Mouse (Mus musculus): ENCODE measurements at regions not wholly inside any gene's neighbourhood (a gene's known extent, or its start where the extent isn't known, plus 50 kb on each side); places are given as distances from the start of the nearest gene placed in this dataset.

GRCm38 (mm10) chr15:39998063-39998462 lies 136.1 kb upstream of the 9330182O14Rik start:
- DNase-seq (ENCODE audit: low spot score): no peak
- 81% methylated on average over 5 of the region's 5 CpGs for WGBS

GRCm38 (mm10) chr15:40000022-40000421 lies 134.1 kb upstream of the 9330182O14Rik start:
- no peak overlapping the region for H3K27ac ChIP-seq
- no peak overlapping the region for H3K4me3 ChIP-seq
- 81% methylated on average over 5 of the region's 5 CpGs for WGBS
- H3K36me3 ChIP-seq: no peaks in the 10 kb centered on the region
- H3K9me3 ChIP-seq: no peaks in the 10 kb centered on the region
- 0 out of 2 replicates have a peak, but pooled peaks cover 3% of the 10 kb centered on the region for H3K4me1 ChIP-seq
- H3K27me3 ChIP-seq (ENCODE audit: insufficient read depth, poor library complexity, severe bottlenecking): no peaks in the 10 kb centered on the region
- no peak for DNase-seq (ENCODE audit: low spot score)

More at GRCm38 (mm10) chr15:39998063-39998462, 136.1 kb upstream of the 9330182O14Rik start:
- no peak overlapping the region for H3K4me3 ChIP-seq
- 0 out of 2 replicates have a peak, but pooled peaks cover 3% of the 10 kb centered on the region for H3K4me1 ChIP-seq
- no peaks in the 10 kb centered on the region for H3K9me3 ChIP-seq
- no peaks in the 10 kb centered on the region for H3K27me3 ChIP-seq (ENCODE audit: insufficient read depth, poor library complexity, severe bottlenecking)
- no peaks in the 10 kb centered on the region for H3K36me3 ChIP-seq
- no peak overlapping the region for H3K27ac ChIP-seq

GRCm38 (mm10) chr15:40005096-40005495 lies 129.1 kb upstream of the 9330182O14Rik start:
- WGBS: 85% methylated on average over 16 of the region's 16 CpGs
- Histone ChIP-seq H3K4me3 (no peak overlapping the region), H3K4me1 (peaks cover 10% of the 10 kb centered on the region; the same call in 1 of the 2 replicates), H3K27me3 (ENCODE audit: insufficient read depth, poor library complexity, severe bottlenecking) (no peaks in the 10 kb centered on the region), H3K27ac (no peak overlapping the region), H3K36me3 (no peaks in the 10 kb centered on the region), H3K9me3 (no peaks in the 10 kb centered on the region)
- DNase-seq (ENCODE audit: low spot score): no peak

GRCm38 (mm10) chr15:40007844-40008243 lies 126.3 kb upstream of the 9330182O14Rik start:
- H3K36me3 ChIP-seq: no peaks in the 10 kb centered on the region
- no peak overlapping the region for H3K27ac ChIP-seq
- DNase-seq (ENCODE audit: low spot score): no peak
- H3K4me1 ChIP-seq: peaks cover 7% of the 10 kb centered on the region; the same call in 1 of the 2 replicates
- no peaks in the 10 kb centered on the region for H3K27me3 ChIP-seq (ENCODE audit: insufficient read depth, poor library complexity, severe bottlenecking)
- WGBS: 8% methylated on average over 5 of the region's 5 CpGs
- 0 out of 2 replicates have a peak overlapping the region, but pooled peaks have one; percentile 0 for H3K4me3 ChIP-seq
- H3K9me3 ChIP-seq: no peaks in the 10 kb centered on the region

GRCm38 (mm10) chr15:40013833-40014232 lies 120.3 kb upstream of the 9330182O14Rik start:
- Histone ChIP-seq H3K4me3 (no peak overlapping the region), H3K36me3 (no peaks in the 10 kb centered on the region), H3K27ac (no peak overlapping the region), H3K27me3 (ENCODE audit: insufficient read depth, poor library complexity, severe bottlenecking) (no peaks in the 10 kb centered on the region), H3K9me3 (no peaks in the 10 kb centered on the region), H3K4me1 (peaks cover 14% of the 10 kb centered on the region)
- WGBS: 78% methylated on average over 3 of the region's 3 CpGs
- no peak for DNase-seq (ENCODE audit: low spot score)

- Histone ChIP-seq H3K4me3 (no peak overlapping the region), H3K4me1 (peaks cover 16% of the 10 kb centered on the region), H3K27me3 (ENCODE audit: insufficient read depth, poor library complexity, severe bottlenecking) (no peaks in the 10 kb centered on the region), H3K36me3 (no peaks in the 10 kb centered on the region), H3K9me3 (no peaks in the 10 kb centered on the region), H3K27ac (no peak overlapping the region)
- 55% methylated on average over 2 of the region's 2 CpGs for WGBS
- no peak for DNase-seq (ENCODE audit: low spot score)
Observed at GRCm38 (mm10) chr15:40017019-40017418, 117.1 kb upstream of the 9330182O14Rik start.

- Histone ChIP-seq H3K27ac (0 out of 2 replicates have a peak overlapping the region, but pooled peaks have one; percentile 77), H3K27me3 (ENCODE audit: insufficient read depth, poor library complexity, severe bottlenecking) (no peaks in the 10 kb centered on the region), H3K9me3 (no peaks in the 10 kb centered on the region), H3K4me1 (peaks cover 16% of the 10 kb centered on the region), H3K4me3 (no peak overlapping the region), H3K36me3 (no peaks in the 10 kb centered on the region)
- no peak for DNase-seq (ENCODE audit: low spot score)
- WGBS: 42% methylated on average over 6 of the region's 6 CpGs
Observed at GRCm38 (mm10) chr15:40017597-40017996, 116.6 kb upstream of the 9330182O14Rik start.

- WGBS: 16% methylated on average over 12 of the region's 12 CpGs
Observed at GRCm38 (mm10) chr15:40018047-40018791, 115.9 kb upstream of the 9330182O14Rik start.

GRCm38 (mm10) chr15:40018792-40019151 lies 115.4 kb upstream of the 9330182O14Rik start:
- WGBS: 50% methylated on average over 8 of the region's 8 CpGs
- peaks cover 16% of the 10 kb centered on the region for H3K4me1 ChIP-seq
- no peaks in the 10 kb centered on the region for H3K9me3 ChIP-seq
- no peaks in the 10 kb centered on the region for H3K27me3 ChIP-seq (ENCODE audit: insufficient read depth, poor library complexity, severe bottlenecking)
- DNase-seq (ENCODE audit: low spot score): no peak
- H3K4me3 ChIP-seq: no peak overlapping the region
- no peaks in the 10 kb centered on the region for H3K36me3 ChIP-seq
- H3K27ac ChIP-seq: peak overlapping the region; percentile 77

More at GRCm38 (mm10) chr15:40018047-40018791, 115.9 kb upstream of the 9330182O14Rik start:
- H3K4me1 ChIP-seq: peaks cover 16% of the 10 kb centered on the region
- H3K36me3 ChIP-seq: no peaks in the 10 kb centered on the region
- peak overlapping the region; percentile 77 for H3K27ac ChIP-seq
- no peaks in the 10 kb centered on the region for H3K9me3 ChIP-seq
- DNase-seq (ENCODE audit: low spot score): no peak
- H3K4me3 ChIP-seq: 0 out of 2 replicates have a peak overlapping the region, but pooled peaks have one; percentile 24
- H3K27me3 ChIP-seq (ENCODE audit: insufficient read depth, poor library complexity, severe bottlenecking): no peaks in the 10 kb centered on the region

GRCm38 (mm10) chr15:40019226-40019625 lies 114.9 kb upstream of the 9330182O14Rik start:
- H3K36me3 ChIP-seq: no peaks in the 10 kb centered on the region
- peaks cover 16% of the 10 kb centered on the region for H3K4me1 ChIP-seq
- peak overlapping the region; percentile 77; the same call in 1 of the 2 replicates for H3K27ac ChIP-seq
- 82% methylated on average over 8 of the region's 8 CpGs for WGBS
- no peaks in the 10 kb centered on the region for H3K9me3 ChIP-seq
- H3K27me3 ChIP-seq (ENCODE audit: insufficient read depth, poor library complexity, severe bottlenecking): no peaks in the 10 kb centered on the region
- no peak overlapping the region for H3K4me3 ChIP-seq
- DNase-seq (ENCODE audit: low spot score): no peak

- H3K27me3 ChIP-seq (ENCODE audit: insufficient read depth, poor library complexity, severe bottlenecking): no peaks in the 10 kb centered on the region
- H3K4me1 ChIP-seq: peaks cover 16% of the 10 kb centered on the region
- H3K4me3 ChIP-seq: no peak overlapping the region
- no peaks in the 10 kb centered on the region for H3K9me3 ChIP-seq
- H3K27ac ChIP-seq: no peak overlapping the region
- DNase-seq (ENCODE audit: low spot score): no peak
- no peaks in the 10 kb centered on the region for H3K36me3 ChIP-seq
Observed at GRCm38 (mm10) chr15:40020097-40020496, 114.1 kb upstream of the 9330182O14Rik start.

GRCm38 (mm10) chr15:40020646-40021045 lies 113.5 kb upstream of the 9330182O14Rik start:
- H3K4me3 ChIP-seq: no peak overlapping the region
- H3K9me3 ChIP-seq: no peaks in the 10 kb centered on the region
- WGBS: 92% methylated on average over 3 of the region's 3 CpGs
- no peaks in the 10 kb centered on the region for H3K36me3 ChIP-seq
- peaks cover 16% of the 10 kb centered on the region for H3K4me1 ChIP-seq
- no peak for DNase-seq (ENCODE audit: low spot score)
- H3K27ac ChIP-seq: no peak overlapping the region
- no peaks in the 10 kb centered on the region for H3K27me3 ChIP-seq (ENCODE audit: insufficient read depth, poor library complexity, severe bottlenecking)

- 89% methylated on average over 3 of the region's 3 CpGs for WGBS
- H3K27me3 ChIP-seq (ENCODE audit: insufficient read depth, poor library complexity, severe bottlenecking): no peaks in the 10 kb centered on the region
- H3K27ac ChIP-seq: no peak overlapping the region
- no peaks in the 10 kb centered on the region for H3K9me3 ChIP-seq
- peaks cover 8% of the 10 kb centered on the region for H3K4me1 ChIP-seq
- DNase-seq (ENCODE audit: low spot score): no peak
- no peaks in the 10 kb centered on the region for H3K36me3 ChIP-seq
- no peak overlapping the region for H3K4me3 ChIP-seq
Observed at GRCm38 (mm10) chr15:40023195-40023594, 111.0 kb upstream of the 9330182O14Rik start.

Measured in heart, embryonic 10.5 days (tissue).